Mouse (Mus musculus): Measurements from ENCODE around the gene Dmbt1. TPM values are rescaled to one million over a fixed set of nuclear protein-coding genes. Genes with fewer than 3 reads are reported as not detected.

Gene Dmbt1
- total RNA-seq, 2 experiments from 2014 or later, result not detected

Other genes starting within 250 kb of the Dmbt1 start
- gene Plekha1, start 166.3 kb upstream of the Dmbt1 start, total RNA-seq (2021), result 10 to 100 TPM; 22.7 to 32.2 TPM
- gene Htra1, start 95.9 kb upstream of the Dmbt1 start, total RNA-seq (2021), result 10 to 100 TPM; 38.5 to 94.6 TPM
- gene 4933402N03Rik, start 114.3 kb downstream of the Dmbt1 start, total RNA-seq (2021), result not detected
- not detected for gene 5430419D17Rik, start 142.3 kb downstream of the Dmbt1 start, total RNA-seq (2021)

Data from adrenal gland, postnatal 36 days (tissue).